Mouse (Mus musculus): ENCODE measurements at regions not wholly inside any gene's neighbourhood (a gene's known extent, or its start where the extent isn't known, plus 50 kb on each side); places are given as distances from the start of the nearest gene placed in this dataset.

- Histone ChIP-seq H3K27me3 (ENCODE audit: control insufficient read depth, insufficient read depth, low read length) (no peaks in the 10 kb centered on the region), H3K4me2 (ENCODE audit: low read depth, low read length) (no peak overlapping the region), H3K4me1 (ENCODE audit: control insufficient read depth, insufficient read depth) (peaks cover 6% of the 10 kb centered on the region), H3K27ac (ENCODE audit: low read depth) (no peak overlapping the region), H3K4me3 (ENCODE audit: low read depth, low read length) (no peak overlapping the region), H3K9ac (replicated peaks; ENCODE audit: low read depth, low read length) (no peak overlapping the region), H3K9me3 (replicated peaks; ENCODE audit: control insufficient read depth, low read length) (no peaks in the 10 kb centered on the region), H3K36me3 (replicated peaks; ENCODE audit: control insufficient read depth, insufficient read depth, low read length) (no peaks in the 10 kb centered on the region)
- no peak for ATAC-seq (ENCODE audit: insufficient read depth, low read depth)
- 85% methylated on average over 2 of the region's 2 CpGs for WGBS
- TF ChIP-seq EP300 (IDR thresholded peaks at IDR 0.05; ENCODE audit: low read depth) (no peak), CTCF (IDR thresholded peaks at IDR 0.05; ENCODE audit: low read depth) (no peak)
- no peak for DNase-seq (ENCODE audit: low spot score)
Observed at GRCm38 (mm10) chr10:44777214-44777613, 248.9 kb upstream of the Prdm1 start.

GRCm38 (mm10) chr10:44776175-44776574 is 247.9 kb upstream of the Prdm1 start:
- Histone ChIP-seq H3K36me3 (replicated peaks; ENCODE audit: control insufficient read depth, insufficient read depth, low read length) (no peaks in the 10 kb centered on the region), H3K4me1 (ENCODE audit: control insufficient read depth, insufficient read depth) (peaks cover 6% of the 10 kb centered on the region), H3K27me3 (ENCODE audit: control insufficient read depth, insufficient read depth, low read length) (no peaks in the 10 kb centered on the region), H3K27ac (ENCODE audit: low read depth) (no peak overlapping the region), H3K4me2 (ENCODE audit: low read depth, low read length) (no peak overlapping the region), H3K9ac (replicated peaks; ENCODE audit: low read depth, low read length) (no peak overlapping the region), H3K4me3 (ENCODE audit: low read depth, low read length) (no peak overlapping the region), H3K9me3 (replicated peaks; ENCODE audit: control insufficient read depth, low read length) (no peaks in the 10 kb centered on the region)
- ATAC-seq (ENCODE audit: insufficient read depth, low read depth) (no peak), DNase-seq (ENCODE audit: low spot score) (no peak)
- TF ChIP-seq EP300 (IDR thresholded peaks at IDR 0.05; ENCODE audit: low read depth), result no peak
- no peak for TF ChIP-seq CTCF (IDR thresholded peaks at IDR 0.05; ENCODE audit: low read depth)
- WGBS, result 75% methylated on average over 2 of the region's 2 CpGs

GRCm38 (mm10) chr10:44765527-44765926 is 237.2 kb upstream of the Prdm1 start:
- H3K36me3 ChIP-seq (replicated peaks; ENCODE audit: control insufficient read depth, insufficient read depth, low read length), result no peaks in the 10 kb centered on the region
- H3K4me2 ChIP-seq (ENCODE audit: low read depth, low read length), result no peak overlapping the region
- WGBS, result 67% methylated on average over 3 of the region's 3 CpGs
- no peaks in the 10 kb centered on the region for H3K27me3 ChIP-seq (ENCODE audit: control insufficient read depth, insufficient read depth, low read length)
- no peaks in the 10 kb centered on the region for H3K4me1 ChIP-seq (ENCODE audit: control insufficient read depth, insufficient read depth)
- H3K4me3 ChIP-seq (ENCODE audit: low read depth, low read length), result no peak overlapping the region
- H3K9me3 ChIP-seq (replicated peaks; ENCODE audit: control insufficient read depth, low read length), result no peaks in the 10 kb centered on the region
- DNase-seq (ENCODE audit: low spot score), result no peak
- TF ChIP-seq CTCF (IDR thresholded peaks at IDR 0.05; ENCODE audit: low read depth), result no peak
- TF ChIP-seq EP300 (IDR thresholded peaks at IDR 0.05; ENCODE audit: low read depth), result no peak
- ATAC-seq (ENCODE audit: insufficient read depth, low read depth), result no peak
- no peak overlapping the region for H3K27ac ChIP-seq (ENCODE audit: low read depth)
- H3K9ac ChIP-seq (replicated peaks; ENCODE audit: low read depth, low read length), result no peak overlapping the region

- no peak overlapping the region for H3K4me2 ChIP-seq (ENCODE audit: low read depth, low read length)
- H3K9ac ChIP-seq (replicated peaks; ENCODE audit: low read depth, low read length), result no peak overlapping the region
- DNase-seq (ENCODE audit: low spot score) (no peak), ATAC-seq (ENCODE audit: insufficient read depth, low read depth) (no peak)
- H3K27ac ChIP-seq (ENCODE audit: low read depth), result no peak overlapping the region
- no peak overlapping the region for H3K4me3 ChIP-seq (ENCODE audit: low read depth, low read length)
- H3K4me1 ChIP-seq (ENCODE audit: control insufficient read depth, insufficient read depth), result no peaks in the 10 kb centered on the region
- no peaks in the 10 kb centered on the region for H3K9me3 ChIP-seq (replicated peaks; ENCODE audit: control insufficient read depth, low read length)
- no peak for TF ChIP-seq EP300 (IDR thresholded peaks at IDR 0.05; ENCODE audit: low read depth)
- no peak for TF ChIP-seq CTCF (IDR thresholded peaks at IDR 0.05; ENCODE audit: low read depth)
- WGBS, result 55% methylated on average over 3 of the region's 3 CpGs
- H3K36me3 ChIP-seq (replicated peaks; ENCODE audit: control insufficient read depth, insufficient read depth, low read length), result no peaks in the 10 kb centered on the region
- H3K27me3 ChIP-seq (ENCODE audit: control insufficient read depth, insufficient read depth, low read length), result no peaks in the 10 kb centered on the region
Observed at GRCm38 (mm10) chr10:44763102-44763501, 234.8 kb upstream of the Prdm1 start.

GRCm38 (mm10) chr10:44762068-44762467 is 233.8 kb upstream of the Prdm1 start:
- 58% methylated on average over 4 of the region's 4 CpGs for WGBS
- no peaks in the 10 kb centered on the region for H3K27me3 ChIP-seq (ENCODE audit: control insufficient read depth, insufficient read depth, low read length)
- no peak for DNase-seq (ENCODE audit: low spot score)
- no peak overlapping the region for H3K27ac ChIP-seq (ENCODE audit: low read depth)
- H3K36me3 ChIP-seq (replicated peaks; ENCODE audit: control insufficient read depth, insufficient read depth, low read length), result no peaks in the 10 kb centered on the region
- no peak overlapping the region for H3K4me3 ChIP-seq (ENCODE audit: low read depth, low read length)
- no peak for TF ChIP-seq CTCF (IDR thresholded peaks at IDR 0.05; ENCODE audit: low read depth)
- TF ChIP-seq EP300 (IDR thresholded peaks at IDR 0.05; ENCODE audit: low read depth), result no peak
- H3K4me1 ChIP-seq (ENCODE audit: control insufficient read depth, insufficient read depth), result no peaks in the 10 kb centered on the region
- H3K4me2 ChIP-seq (ENCODE audit: low read depth, low read length), result no peak overlapping the region
- no peak for ATAC-seq (ENCODE audit: insufficient read depth, low read depth)
- no peaks in the 10 kb centered on the region for H3K9me3 ChIP-seq (replicated peaks; ENCODE audit: control insufficient read depth, low read length)
- no peak overlapping the region for H3K9ac ChIP-seq (replicated peaks; ENCODE audit: low read depth, low read length)

- Histone ChIP-seq H3K9me3 (replicated peaks; ENCODE audit: control insufficient read depth, low read length) (no peaks in the 10 kb centered on the region), H3K4me3 (ENCODE audit: low read depth, low read length) (no peak overlapping the region), H3K36me3 (replicated peaks; ENCODE audit: control insufficient read depth, insufficient read depth, low read length) (no peaks in the 10 kb centered on the region), H3K9ac (replicated peaks; ENCODE audit: low read depth, low read length) (no peak overlapping the region), H3K27ac (ENCODE audit: low read depth) (no peak overlapping the region), H3K4me1 (ENCODE audit: control insufficient read depth, insufficient read depth) (no peaks in the 10 kb centered on the region), H3K27me3 (ENCODE audit: control insufficient read depth, insufficient read depth, low read length) (no peaks in the 10 kb centered on the region), H3K4me2 (ENCODE audit: low read depth, low read length) (no peak overlapping the region)
- 69% methylated on average over 4 of the region's 4 CpGs for WGBS
- TF ChIP-seq CTCF (IDR thresholded peaks at IDR 0.05; ENCODE audit: low read depth) (no peak), EP300 (IDR thresholded peaks at IDR 0.05; ENCODE audit: low read depth) (no peak)
- no peak for DNase-seq (ENCODE audit: low spot score)
- no peak for ATAC-seq (ENCODE audit: insufficient read depth, low read depth)
Observed at GRCm38 (mm10) chr10:44761324-44761723, 233.0 kb upstream of the Prdm1 start.
